In genomic region chr2:71594466-71594865, GRCm38 (mm10) we compare ENCODE assay signal across 9 mouse cellular contexts. TPM values are rescaled to one million over a fixed set of nuclear protein-coding genes. Genes with fewer than 3 reads are reported as not detected.
DNase-seq lines count a peak whose midpoint lies in the region; ATAC-seq lines count a peak whose summit lies in the region.
"Had no signal": no experiment of that assay in that cellular context is flagged by ENCODE, and none has a peak within 500 bp of the region (broad histone marks: within the 10 kb centered on the region; RNA-seq: fewer than 3 reads in every experiment).

No protein-coding gene starts in this region.

- no peak overlapping the region for H3K4me2 ChIP-seq in midbrain, embryonic 14.5 days (ENCODE audit: low read length)
- no peak overlapping the region for H3K4me2 ChIP-seq in midbrain, embryonic 11.5 days

- 80% methylated on average over 7 of the region's 7 CpGs for WGBS in midbrain, embryonic 14.5 days
- 85% methylated on average over 7 of the region's 7 CpGs for WGBS in midbrain, embryonic 11.5 days

- no peak overlapping the region for H3K9ac ChIP-seq in midbrain, embryonic 14.5 days (replicated peaks; ENCODE audit: low read length)
- H3K9ac ChIP-seq in midbrain, embryonic 11.5 days (ENCODE audit: low read length), result no peak overlapping the region

- no peaks in the 10 kb centered on the region for H3K4me1 ChIP-seq in midbrain, embryonic 14.5 days (ENCODE audit: control insufficient read depth, insufficient read depth, low read length)
- no peaks in the 10 kb centered on the region for H3K4me1 ChIP-seq in midbrain, embryonic 11.5 days (ENCODE audit: control insufficient read depth, insufficient read depth, low read length)

- H3K36me3 ChIP-seq in midbrain, embryonic 14.5 days (ENCODE audit: control insufficient read depth, insufficient read depth, low read length), result no peaks in the 10 kb centered on the region
- H3K36me3 ChIP-seq in midbrain, embryonic 11.5 days (ENCODE audit: control insufficient read depth, insufficient read depth, low read length), result no peaks in the 10 kb centered on the region

- peak; percentile 40 to 79 for DNase-seq in adrenal gland, adult (ENCODE audit: inconsistent age in 2 of 2, low spot score in 1 of 2)
- no peak for DNase-seq in adrenal gland, postnatal 4 days (ENCODE audit: low spot score in 2 of 2)
- DNase-seq in midbrain, embryonic 14.5 days, result peak; percentile 13
- DNase-seq in midbrain, embryonic 11.5 days (ENCODE audit: low spot score, missing footprints), result no peak
- peak; percentile 32 to 34 for DNase-seq in heart, adult 9 months (ENCODE audit: low spot score in 2 of 2)
- DNase-seq in urinary bladder, adult 2 months (ENCODE audit: low spot score), result peak; percentile 39
- no peak for DNase-seq in spleen, adult 18-20 months
- DNase-seq in cerebellum, adult 9-10 months, result no peak
- DNase-seq: layer of hippocampus, postnatal 36 days had no signal

- no peak overlapping the region for H3K4me3 ChIP-seq in midbrain, embryonic 14.5 days (replicated peaks; ENCODE audit: low read depth, low read length)
- H3K4me3 ChIP-seq in midbrain, embryonic 11.5 days (ENCODE audit: low read depth, low read length), result no peak overlapping the region

- no peak overlapping the region for H3K27ac ChIP-seq in midbrain, embryonic 14.5 days (replicated peaks; ENCODE audit: low read depth, low read length)
- no peak overlapping the region for H3K27ac ChIP-seq in midbrain, embryonic 11.5 days (ENCODE audit: low read depth, low read length)

- H3K9me3 ChIP-seq in midbrain, embryonic 14.5 days (ENCODE audit: control insufficient read depth, low read length), result no peaks in the 10 kb centered on the region
- H3K9me3 ChIP-seq in midbrain, embryonic 11.5 days (ENCODE audit: control insufficient read depth, low read length), result no peaks in the 10 kb centered on the region

- ATAC-seq in midbrain, embryonic 14.5 days (ENCODE audit: low FRiP score, low TSS enrichment), result no peak
- ATAC-seq in midbrain, embryonic 11.5 days (ENCODE audit: low FRiP score), result no peak

- peaks cover 3% of the 10 kb centered on the region; the same call in 1 of the 2 replicates for H3K27me3 ChIP-seq in midbrain, embryonic 14.5 days (ENCODE audit: control insufficient read depth, insufficient read depth, low read length)
- H3K27me3 ChIP-seq in midbrain, embryonic 11.5 days (ENCODE audit: control insufficient read depth, insufficient read depth, low read length), result no peaks in the 10 kb centered on the region

RNA-seq across cellular contexts. Expression of gene Dlx2, which starts 47.9 kb away (rescaled TPM):
- total RNA-seq in adrenal gland, postnatal 4 days (2021), result 1 to 10 TPM in 1 of 2 experiments, under 1 TPM in 1; 0.98 to 1.9 TPM
- 0.41 and 0.67 TPM in 2 replicates for polyA plus RNA-seq in midbrain, embryonic 14.5 days (2014; fragmentation: Nextera tagmentation; extraction: Ambion mirVana)
- polyA plus RNA-seq in midbrain, embryonic 11.5 days (2014; fragmentation: Nextera tagmentation; extraction: Ambion mirVana), result 4.7 and 5.8 TPM in 2 replicates
- not detected in 2 replicates for polyA plus RNA-seq in urinary bladder, adult 2 months (2012; rRNA removed)

Comparison
In these comparisons a context has a peak if more than half of its experiments do, and no peak if none do; other contexts are left out.
1. DNase-seq: peak in adrenal gland, adult (2 of 2), midbrain, embryonic 14.5 days (single experiment), heart, adult 9 months (2 of 2) and urinary bladder, adult 2 months (single experiment); none in adrenal gland, postnatal 4 days (0 of 2), midbrain, embryonic 11.5 days (single experiment), spleen, adult 18-20 months (0 of 2) and cerebellum, adult 9-10 months (single experiment).